Mouse (Mus musculus): ENCODE data around the gene Nrxn3.

The Nrxn3 gene

DNA sequence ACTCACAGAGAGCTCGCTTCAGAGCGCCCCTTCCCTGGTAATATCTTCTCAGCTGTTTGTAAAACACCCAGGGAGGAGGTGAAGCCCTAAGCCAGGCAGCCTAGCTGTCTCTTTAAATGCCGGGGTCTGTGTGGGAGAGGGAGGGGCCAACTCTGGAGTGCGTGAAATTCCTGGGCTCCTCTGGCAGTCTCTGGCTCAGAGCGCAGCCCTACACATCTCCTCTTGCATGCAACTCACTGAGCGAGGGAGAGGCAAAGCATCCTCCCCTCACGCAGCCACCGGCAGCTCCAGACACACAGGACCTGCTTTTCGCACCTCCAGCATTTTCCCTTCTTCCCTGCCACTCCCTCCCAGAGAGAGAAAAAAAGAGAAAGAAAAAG is at the start of gene Nrxn3:
TSS of gene Nrxn3 (plus strand) at position 186 of the 380 bp plus-strand sequence.
- peak; percentile 2 for DNase-seq

DNA sequence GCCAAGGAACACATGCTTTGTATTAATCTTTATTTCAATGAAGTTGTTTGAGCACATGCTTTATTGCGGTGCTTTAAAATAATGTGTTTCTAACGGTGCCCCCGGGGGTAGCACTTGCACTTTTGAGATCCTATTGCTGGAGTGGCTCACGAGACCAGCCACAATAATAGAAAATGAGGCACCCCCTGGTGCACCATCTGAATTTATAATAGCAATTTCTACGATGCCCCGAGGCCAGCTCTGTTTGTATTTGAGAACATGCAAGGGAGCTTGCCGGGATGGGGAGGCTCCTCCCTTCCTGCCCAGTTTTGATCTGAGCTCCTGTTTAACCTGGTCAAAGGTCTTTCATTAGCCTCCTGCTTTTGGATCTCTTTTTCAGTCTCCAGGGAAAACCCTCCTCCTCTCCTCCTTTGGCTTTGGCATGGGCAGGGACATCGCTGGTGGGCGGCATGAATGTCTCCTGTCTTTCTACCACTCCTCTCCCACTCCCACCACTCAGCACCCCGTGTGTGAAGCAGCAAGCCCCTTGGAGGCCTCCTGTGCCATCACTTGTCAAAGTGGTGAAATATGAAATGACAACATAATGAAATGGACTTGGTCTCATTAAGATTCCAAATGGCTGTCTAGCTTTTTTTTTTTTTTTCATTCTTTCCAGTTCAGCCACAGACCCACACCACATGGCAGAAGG is 18.4 kb upstream of the Nrxn3 start:
- no peak for DNase-seq

DNA sequence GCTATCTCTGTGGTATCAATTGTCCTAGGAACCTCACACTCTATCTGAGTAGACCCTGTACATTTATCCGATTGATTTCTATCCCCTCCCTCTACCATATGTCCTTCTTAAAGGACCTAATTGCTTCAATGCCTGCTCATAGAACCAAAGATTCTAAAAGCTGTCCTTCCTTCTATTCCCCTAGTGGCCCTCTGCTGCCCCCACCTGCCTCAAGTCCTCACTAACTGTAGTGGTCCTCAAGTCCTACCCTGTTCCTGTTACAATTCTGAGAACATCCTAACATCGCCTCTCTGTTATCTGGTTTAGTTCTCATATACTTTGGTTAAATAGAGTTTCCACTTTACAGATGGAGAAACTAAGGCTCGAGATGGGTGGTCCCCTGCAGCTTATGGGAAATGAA is 16.7 kb upstream of the Nrxn3 start:
- no peak for DNase-seq

DNA sequence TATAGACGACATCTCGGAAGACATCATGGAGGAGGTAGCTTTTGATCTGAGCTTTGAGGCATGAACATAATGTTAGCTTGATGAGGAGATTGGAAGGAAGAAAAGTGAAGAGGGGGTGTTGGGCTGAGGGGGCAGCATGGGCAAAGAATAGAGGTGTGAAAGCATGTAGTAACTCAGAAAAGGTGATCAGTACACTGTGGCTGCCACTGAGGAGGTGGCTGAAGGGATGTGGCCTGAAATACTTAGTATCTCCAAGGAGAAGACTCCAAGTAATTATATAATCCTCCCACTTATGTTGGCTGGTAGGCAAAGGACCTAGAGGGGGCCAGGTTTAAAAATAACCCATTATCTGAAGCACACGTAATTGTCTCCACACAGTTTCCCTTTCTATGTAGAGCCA is 14.9 kb upstream of the Nrxn3 start:
- no peak for DNase-seq

DNA sequence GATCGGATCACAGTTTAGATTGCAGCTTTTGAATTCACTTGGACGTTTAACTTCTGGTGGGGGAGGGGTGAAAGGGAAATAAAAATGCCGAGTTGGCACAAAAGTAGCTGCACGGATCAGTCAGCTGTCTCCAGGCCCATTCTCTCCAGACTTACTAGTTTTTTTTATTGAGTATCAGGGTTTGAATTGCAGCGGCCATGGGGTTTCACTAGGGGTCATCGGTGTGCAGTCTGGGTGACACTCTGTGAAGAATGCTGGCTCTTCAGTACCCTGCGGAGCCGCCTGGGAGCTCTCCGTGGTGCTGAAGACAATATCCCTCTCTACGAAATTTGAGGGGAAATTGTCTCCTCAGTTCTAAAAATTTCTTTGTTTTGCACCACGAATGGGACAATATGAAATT is 13.5 kb upstream of the Nrxn3 start:
- DNase-seq: peak; percentile 10

DNA sequence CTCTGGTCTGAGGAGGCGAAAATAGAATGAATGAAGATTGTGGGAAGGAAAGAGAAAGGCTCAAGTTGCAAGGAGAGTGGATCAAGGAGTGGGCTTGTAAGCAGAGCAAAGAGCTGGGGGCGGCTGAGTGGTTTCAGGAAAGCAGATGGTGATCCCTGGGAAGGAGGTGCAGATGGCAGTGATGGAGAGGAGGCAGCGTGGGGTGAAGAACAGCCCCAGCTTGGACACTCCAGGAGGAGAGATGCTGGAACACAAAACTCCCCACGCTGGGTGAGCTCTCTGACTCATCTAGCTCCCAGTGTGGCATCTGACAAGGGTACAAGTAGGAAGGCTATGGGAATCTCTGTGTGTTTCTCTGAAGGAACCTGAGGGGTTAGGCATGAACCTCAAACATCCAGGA is 9.2 kb upstream of the Nrxn3 start:
- no peak for DNase-seq

DNA sequence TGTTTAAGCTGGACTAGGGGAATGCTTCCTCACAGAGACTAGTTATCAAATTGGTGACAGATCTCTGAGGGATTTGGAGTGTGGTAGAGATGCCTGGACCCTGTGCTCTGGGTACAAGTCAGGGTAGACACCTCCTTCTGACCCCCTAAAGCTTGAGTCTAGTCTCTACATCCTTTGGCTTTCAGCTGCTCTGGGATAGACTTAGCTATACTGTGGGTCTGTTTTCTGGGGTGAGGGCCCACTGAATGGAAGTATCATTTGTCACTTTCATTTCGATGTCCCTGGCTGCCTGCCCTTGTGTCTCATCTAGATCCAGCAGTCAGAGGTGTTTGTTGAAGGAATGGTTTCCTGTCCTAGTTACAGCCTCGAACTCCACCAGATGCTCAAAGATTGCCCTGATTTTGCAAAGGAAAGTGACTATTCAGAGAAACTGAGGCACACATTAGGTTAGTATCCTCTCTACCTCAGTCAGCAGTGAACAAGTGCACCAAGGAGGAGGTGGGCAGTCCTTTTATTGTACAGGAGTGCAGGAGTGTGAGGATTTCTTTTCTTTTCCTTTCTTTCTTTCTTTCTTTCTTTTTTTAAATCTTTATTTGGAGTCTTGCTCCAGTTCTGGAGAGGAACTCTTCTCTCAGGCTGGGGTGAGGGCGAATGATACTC is 515 bp upstream of the Nrxn3 start:
- no peak for DNase-seq

DNA sequence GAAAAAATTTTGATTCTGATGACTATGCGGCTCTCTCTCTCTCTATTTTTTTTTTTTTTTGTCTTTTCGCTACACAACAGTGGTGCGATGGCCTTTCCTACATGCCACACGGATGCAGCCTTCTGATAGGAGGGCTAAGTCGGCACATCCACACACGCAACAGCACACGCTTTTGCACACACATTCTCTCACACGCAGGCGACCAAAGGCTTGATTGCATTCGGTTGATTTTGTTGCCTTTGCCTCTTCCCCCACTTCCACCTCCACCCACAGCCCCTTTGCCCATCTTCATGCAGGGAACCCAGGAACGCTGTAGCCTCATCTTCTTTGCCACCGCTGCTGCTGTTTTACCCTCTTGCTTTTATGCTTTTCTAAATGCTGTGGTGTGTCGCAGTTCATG is 3.6 kb downstream of the Nrxn3 start:
- DNase-seq: no peak

DNA sequence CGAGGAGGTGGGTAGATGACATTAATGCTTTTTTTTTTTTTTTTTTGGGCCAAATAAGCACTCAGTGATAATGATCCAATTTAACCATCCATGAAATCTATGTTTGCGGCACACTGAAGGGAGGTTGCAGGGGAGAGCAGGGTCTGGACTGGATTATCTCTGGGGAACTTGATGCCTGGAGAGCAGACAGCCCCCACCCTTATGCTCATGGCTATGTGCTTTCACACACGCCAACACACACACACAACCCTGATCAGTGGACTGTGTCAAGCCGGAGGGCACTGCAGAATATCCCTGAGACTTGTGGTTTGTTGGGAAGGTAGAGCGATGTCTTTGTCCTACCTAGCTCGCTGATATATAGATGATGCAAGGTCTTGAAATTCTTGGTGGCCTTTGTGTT is 4.1 kb downstream of the Nrxn3 start:
- no peak for DNase-seq

DNA sequence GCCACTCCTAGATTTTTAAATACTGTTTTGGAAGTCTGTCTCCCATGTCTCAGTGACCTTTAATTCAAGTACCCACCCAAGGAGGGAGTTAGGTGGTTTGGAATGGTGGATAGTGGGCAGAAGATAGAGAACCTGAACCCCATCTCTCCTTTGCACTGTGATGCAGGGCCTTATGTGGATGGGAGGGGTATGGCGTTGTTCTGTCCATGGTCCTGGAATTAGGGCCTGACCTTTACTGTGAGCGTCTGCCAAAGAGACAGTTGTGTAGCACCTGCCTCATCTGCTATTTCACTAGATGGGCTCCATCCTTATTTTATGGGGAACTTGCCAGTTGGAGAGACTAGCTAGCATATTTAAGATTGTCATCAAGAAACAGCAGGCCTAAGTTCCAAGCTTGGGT is 8.0 kb downstream of the Nrxn3 start:
- DNase-seq: no peak

DNA sequence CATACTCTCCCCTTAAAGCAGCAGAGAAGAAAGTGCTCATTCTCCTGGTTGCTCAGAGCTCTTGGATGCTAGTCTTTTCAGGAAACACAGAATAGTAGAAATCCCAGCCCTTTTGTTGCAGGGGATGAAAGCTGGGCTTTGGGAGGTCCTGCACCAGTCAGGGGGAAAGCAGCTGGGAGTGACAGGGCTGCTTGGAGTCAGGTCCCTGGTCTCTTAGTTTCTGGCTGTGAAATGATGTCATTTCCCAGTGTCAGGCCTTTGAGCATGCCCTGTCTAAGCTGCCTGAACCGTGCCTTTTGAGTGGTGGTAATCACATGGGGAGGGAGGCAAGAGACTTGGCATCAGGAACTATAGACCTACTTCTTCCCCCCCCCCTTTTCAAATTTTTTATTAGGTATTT is 12.4 kb downstream of the Nrxn3 start:
- no peak for DNase-seq

DNA sequence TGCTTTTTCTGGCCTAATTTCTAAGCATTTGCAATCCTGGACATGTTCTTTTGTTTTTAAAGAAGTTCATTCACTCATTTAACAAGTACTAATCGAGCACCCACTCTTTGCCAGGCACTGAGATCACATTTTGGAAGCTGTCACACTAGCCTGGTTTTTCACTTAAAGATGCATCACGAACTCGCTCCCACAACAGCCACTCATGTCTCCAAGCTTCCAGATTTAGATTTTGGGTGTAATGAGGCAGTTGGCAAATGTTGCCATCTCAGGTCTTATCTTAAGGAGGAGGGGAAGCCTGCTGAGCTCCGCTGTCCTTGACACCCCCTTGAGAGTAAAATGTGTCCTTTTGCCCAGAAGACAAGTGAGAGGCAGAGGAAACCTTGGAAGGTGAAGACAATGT is 14.4 kb downstream of the Nrxn3 start:
- no peak for DNase-seq

DNA sequence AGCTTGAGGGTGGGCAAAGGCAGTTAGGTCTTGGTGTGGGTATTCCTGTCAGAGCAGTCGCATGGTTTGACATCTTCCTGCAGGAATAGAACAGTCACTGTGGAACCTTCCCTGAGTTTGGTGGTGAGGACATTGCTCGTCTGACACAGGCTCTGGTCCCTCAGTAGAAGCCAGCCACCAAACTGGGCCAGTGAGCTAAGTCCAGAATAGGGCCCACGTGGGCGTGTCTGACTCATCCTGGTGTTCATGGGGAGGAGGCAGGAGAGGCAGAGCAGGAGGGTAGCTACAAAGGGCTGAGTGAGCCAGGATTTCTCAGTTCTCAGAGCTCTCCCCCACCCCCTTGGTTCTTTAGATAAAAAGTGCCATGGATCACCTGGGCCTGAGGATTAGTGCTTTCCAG is 15.9 kb downstream of the Nrxn3 start:
- DNase-seq: no peak

DNA sequence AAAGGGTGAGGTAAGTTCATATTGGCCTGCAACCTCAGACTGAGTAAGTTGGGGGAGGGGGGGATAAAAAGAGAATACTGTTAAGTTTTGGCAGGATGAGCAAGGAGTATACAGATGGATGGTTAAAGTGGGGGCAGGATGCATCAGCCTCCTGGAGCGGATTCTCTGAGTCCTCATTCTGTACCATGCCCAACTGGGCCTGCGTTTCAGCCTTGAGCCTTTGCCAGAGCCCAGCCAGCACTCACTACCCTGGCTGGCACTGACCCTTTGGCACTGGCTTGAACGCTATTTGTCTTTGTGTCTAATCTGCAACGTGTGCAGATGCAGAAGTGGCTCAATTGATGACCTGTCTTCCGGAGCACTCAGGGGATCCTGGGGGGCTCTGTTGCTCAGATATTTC is 24.1 kb downstream of the Nrxn3 start:
- DNase-seq: no peak

DNA sequence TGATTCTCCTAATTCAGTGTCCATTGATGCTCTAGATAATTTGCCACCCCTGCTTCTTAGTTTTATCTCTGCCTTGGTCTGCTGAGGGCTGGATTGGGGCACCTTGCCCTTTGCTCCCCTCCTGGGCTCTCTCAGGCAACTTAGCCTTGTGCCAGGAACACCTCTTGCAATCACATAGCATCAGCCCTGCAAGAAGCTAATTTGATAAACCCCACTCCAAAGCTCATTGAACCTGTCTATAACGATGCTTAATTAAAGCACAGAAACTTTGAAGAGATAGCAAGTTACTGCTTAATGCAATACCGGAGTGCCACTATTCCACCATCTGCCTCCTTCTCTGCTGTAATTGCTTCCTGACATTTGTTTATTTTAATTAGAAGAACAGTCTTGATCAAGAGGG is 42.1 kb downstream of the Nrxn3 start:
- no peak for DNase-seq

DNA sequence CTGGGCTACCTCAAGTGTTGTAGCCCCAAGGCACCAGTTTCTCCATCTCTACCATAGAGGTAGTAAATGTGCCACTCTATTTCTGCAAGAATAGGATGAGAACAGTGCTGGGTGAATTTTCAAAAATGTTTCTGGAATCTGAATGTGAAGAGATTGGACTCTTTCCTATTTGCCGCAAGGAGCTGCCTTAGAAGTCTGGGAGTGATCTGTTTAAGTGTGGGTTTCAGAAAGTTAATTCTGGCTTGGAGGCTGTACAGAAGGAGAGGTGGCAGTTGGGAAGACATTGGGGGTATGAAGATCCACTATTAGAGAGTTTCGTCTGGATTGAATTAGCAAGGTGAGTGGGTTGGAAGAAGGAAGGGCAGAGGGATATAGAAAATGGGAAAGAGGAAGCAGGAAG is 52.0 kb downstream of the Nrxn3 start:
- DNase-seq: no peak

DNA sequence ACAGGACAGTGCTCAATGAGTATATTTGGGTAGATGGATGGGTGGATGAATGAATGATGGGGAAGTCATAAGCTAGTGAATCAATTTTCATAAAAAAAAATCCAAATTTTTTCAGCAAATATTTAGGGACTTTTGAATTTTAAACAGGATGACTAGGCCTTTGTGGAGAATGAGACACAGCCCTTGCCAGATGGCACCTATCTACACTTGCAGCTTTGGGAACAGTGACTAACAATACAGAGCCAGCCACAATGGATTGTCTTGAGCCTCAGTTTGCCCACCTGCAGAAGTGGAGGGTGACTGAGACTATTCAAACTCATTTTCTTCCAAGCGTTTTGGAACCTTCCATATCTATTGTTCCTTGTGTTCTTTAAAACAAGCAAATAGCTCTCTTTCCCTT is 55.4 kb downstream of the Nrxn3 start:
- DNase-seq: no peak

DNA sequence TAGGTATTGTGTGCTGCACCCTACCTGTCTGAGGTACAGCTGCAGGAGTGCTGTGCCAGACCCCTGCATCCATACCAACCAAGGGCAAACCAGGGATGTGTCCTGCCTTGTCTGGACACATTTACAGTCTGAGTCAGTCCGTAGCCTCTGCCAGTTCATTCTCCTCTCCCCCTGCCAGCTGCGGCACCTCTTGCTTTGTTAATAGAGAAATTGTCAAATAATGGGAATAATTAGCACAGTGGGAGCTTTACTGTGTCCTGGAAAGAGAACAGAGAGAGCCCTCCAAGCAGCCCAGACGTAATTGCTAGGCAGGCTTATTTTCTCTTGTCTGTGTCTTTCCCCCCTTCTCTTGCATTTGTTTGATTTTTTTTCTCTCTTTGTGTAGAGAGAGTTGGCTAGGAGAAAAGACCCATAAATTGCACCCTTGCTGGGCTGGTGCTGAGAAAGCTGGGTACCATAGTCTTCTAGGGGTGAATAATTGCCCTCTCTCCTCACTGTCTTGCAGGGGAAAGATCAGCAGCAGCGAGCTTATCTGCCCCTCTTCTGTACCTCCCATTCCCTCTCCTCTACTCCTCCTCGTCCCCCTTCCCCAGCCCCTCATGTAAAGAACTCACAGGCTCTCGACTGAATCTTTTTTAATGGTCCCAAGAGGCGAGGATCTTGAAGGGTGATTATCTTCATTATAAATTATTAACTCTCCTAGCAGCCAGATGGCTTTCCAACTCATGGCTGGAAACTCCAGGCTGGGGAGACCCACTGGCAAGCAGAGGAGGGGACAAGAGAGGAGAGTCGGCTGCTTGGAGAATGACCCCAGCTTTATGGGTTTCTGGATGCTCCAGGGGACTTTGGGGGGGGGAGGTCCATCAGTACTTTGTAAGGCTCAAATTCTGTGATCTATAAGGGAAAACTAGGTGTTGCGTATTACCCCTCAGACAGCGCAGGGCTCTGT is 61.8 kb downstream of the Nrxn3 start:
- no peak for DNase-seq

DNA sequence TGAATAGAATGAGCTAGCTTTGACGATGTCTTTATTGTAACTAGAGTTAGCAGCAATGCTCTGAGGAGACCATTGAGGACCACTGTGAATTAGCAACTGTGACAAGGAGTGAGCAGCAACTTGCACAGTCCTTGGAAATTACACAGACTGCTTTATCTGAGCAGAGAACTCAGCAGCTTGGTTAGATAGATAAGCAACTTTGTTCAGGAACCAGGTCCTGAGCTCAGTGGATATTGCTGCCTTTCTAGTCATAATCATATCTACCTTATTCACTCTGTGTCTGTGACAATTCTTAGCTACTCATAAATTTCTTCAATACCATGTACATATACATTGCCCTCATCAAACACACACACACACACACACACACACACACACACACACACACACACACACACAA is 70.6 kb downstream of the Nrxn3 start:
- no peak for DNase-seq

DNA sequence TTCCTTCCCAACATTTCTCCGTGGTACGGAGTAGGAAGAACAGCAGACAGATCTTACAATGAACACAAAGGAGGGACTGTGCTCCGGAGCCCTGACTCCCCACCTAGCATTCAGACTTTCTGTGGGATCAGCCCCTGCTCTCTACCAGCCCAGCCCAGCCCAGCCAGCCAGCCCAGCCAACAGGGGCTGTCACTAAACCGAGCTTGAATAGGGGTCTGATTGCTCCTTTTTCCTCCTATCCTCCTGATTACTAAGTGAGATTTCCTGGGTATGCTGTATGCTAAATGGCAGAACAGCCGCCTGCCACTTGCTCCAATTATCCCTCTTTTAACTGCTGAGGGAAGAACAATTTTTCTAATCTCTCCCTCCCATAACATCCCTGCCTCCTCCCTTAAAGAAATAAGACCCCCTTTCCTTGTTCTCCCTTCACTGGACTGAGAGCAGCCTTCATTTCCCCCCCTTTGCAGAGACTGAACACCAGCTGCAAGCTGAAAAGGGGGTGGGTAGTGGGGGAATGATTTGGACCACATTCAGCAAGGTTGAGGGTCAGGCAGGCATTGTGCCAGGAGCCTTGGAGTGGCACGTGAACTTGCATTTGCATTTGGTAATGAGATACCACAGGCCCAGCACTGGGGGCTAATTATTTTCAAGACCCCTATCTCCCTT is 78.4 kb downstream of the Nrxn3 start:
- DNase-seq: no peak

DNA sequence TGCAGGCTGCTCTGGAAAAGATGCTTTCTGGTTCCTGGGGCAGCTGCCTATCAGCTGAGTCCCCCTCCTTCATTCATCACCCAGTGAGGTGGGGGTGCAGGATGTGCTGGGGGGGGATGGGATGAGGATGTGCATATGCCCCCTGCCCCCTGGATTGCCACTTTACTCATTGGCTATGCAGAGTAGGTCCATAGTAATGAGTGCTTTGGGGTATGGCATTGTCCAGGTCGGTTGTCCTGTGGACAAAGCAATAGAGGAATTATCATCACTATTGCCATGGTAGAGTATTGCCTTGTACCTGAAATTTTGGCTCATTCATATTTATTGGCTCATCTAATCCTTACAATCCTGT is 79.0 kb downstream of the Nrxn3 start:
- no peak for DNase-seq

DNA sequence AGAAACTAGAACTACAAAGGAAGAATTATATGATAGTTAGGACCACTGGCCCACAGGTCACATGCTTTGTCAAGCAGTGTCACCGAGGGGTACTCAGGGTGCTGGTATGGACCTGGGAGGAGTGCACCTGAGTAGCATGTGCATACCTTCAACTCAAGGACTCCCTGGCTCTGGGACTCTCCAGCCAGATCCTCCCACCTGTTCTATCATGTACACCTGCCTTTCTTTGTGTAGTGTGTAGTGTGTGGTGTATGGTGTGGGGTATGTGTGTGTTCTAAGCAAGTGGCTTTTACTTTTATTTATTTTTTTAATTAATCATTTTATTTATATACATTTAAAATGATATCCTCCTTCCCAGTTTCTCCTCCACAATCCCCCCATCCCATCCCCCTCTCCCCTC is 86.3 kb downstream of the Nrxn3 start:
- DNase-seq: no peak

DNA sequence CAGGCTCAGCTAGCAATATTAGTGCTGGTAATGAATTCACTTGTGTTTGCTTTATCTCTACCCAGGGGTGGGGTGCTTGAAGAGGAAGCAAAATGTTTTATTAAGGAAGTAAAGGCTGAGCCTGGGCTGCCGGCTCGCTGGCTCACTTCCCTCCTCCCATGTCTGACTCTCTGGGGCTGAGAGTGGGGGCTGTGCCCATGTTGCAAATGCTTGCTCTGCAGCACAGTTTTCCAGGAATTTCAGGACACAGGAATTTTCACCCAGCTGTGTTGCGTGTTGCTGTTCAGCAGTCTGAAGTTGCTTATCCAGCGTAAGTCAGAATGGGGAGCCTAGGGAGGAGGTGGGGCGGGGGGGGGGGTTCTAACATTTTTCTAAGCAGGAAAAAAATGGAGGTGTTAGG is 89.5 kb downstream of the Nrxn3 start:
- peak; percentile 2 for DNase-seq

DNA sequence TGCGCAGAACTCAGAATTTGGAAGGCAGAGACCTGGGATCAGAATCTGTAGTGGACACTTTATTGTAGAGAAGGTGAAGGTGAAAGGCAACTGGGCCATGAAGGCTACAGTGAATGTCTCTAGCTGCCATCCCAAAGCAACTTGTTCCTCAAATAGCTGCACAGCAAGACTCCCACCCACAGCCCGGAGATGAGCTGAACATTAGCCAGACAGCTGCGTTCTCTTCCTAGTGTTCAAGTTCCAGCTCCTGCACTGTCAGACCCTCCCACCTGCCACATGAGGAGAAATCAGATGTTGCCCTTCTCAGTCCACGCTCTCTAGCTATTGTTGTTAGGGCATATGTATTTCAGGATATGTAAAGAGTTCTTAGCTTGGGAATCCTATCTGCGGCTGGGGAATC is 94.2 kb downstream of the Nrxn3 start:
- DNase-seq: no peak
